Mouse (Mus musculus) c-Kit-positive CD71-positive TER-119-positive erythroid progenitor cells, embryonic 14.5 days (primary cell): ENCODE data around the gene Bicd1.

Source experiments
- DNase-seq: peaks from one replicate; pipeline ENCODE4 v3.0.0-alpha.2; 2013; ENCODE audit warnings: low spot score

Bicd1 gene

GRCm38 (mm10) chr6:149567219-149567618 is 158.5 kb downstream of the Bicd1 start:
- no peak for DNase-seq

DNA sequence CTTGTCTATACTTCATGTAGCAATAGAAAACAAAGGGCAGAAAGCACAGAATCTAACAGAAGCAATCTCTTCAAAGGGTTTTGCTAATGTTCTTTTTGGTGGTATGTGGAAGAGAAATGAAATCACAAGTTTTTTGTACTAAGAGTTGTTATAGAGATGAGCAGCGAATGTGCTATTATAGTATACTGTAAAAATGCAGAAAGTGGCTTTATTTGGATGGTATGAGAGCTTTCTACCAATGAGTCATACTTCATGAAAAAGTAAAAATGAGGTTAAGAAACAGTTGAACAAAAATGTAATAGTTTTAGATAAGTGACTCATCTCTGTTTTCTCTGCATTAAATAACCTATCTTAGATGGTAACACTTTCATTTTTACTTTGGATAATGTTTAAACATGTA is 165.6 kb downstream of the Bicd1 start:
- no peak for DNase-seq

DNA sequence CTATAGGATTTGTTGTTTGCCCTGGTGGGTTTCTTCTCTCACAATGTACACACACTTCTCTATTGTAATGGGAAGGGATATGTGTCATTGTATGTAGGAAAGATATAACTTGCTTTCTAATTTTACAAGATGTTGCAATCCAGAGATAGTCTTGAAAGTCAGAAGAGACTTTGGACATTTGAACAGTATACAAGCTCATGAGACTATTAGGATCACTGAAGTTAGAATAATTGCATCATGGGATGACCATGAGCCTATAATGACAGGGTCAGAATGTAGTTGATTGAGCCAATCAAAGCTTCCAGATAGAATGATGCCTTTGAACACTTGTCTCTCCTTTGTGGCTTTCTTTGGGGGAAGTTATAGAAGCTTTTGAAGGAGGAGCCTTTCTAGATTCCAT is 171.4 kb downstream of the Bicd1 start:
- no peak for DNase-seq

DNA sequence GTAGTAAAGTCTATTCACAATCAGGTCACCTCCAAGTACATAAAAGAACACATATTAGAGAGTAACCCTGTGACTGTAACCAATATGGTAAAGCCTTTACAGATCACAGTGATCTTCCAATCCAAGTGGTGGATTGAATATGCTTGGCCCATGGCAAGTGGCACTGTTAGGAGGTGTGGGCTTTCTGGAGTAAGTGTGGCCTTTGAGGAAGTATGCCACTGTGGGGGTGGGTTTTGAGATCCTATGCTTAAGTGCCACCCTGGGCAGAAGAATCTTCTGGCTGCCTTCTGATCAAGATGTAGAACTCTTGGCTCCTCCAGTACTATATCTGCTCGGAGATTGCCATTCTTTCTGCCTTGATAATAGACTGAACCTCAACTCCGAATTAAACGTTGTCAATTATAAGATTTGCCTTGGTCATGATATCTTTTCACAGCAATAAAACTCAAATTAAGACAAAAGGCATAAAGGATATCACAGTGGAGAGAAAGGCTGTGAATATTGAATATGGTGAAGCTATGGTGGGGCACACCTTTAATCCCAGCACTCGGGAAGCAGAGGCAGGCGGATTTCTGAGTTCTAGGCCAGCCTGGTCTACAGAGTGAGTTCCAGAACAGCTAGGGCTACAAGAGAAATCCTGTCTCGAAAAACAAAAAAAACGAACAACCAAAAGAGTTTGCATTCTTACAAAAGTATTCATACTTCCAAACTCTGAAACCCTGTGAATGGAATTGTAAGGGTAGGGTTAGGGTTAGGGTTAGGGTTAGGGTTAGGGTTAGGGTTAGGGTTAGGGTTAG is 177.2 kb downstream of the Bicd1 start:
- DNase-seq: no peak
